Mouse (Mus musculus) layer of hippocampus, adult 6 months (tissue): ENCODE measurements around the gene Olfr522. TPM values are rescaled to one million over a fixed set of nuclear protein-coding genes. Genes with fewer than 3 reads are reported as not detected.

Experiments
- long read RNA-seq, 2 experiments: library from polyadenylated mRNA; unstranded; transcript quantifications; one replicate each; pipeline ENCODE4 v2.0.0; 2019 to 2020
- polyA plus RNA-seq: library from polyadenylated mRNA; unstranded; fragments of <200 nt; fragmentation: Nextera tagmentation; gene quantifications from 2 replicates; pipeline ENCODE4 v1.2.3, GENCODE M21; 2021

Gene Olfr522
- not detected in 2 replicates for polyA plus RNA-seq
- long read RNA-seq, experiment 1 = 0 reads
- long read RNA-seq, experiment 2 = 0 reads

GRCm38 (mm10) chr7:140164664-140165063, at the start of gene Olfr522:
Olfr522 (minus strand) TSS chr7:140164764.

GRCm38 (mm10) chr7:140205864-140206263, 41.3 kb upstream of the Olfr522 start, which contains the start of gene Olfr524:
Olfr524 (minus strand) TSS chr7:140205964.

GRCm38 (mm10) chr7:140172936-140173335, 8.4 kb upstream of the Olfr522 start, which contains the start of gene Olfr523:
Olfr523 (plus strand) TSS chr7:140173217.

GRCm38 (mm10) chr7:140154218-140154927, 10.2 kb downstream of the Olfr522 start, which contains the start of gene Sprn:
Sprn (minus strand) TSS chr7:140154877.

GRCm38 (mm10) chr7:140137135-140138020, 27.2 kb downstream of the Olfr522 start, which contains the start of gene Mtg1:
Mtg1 (plus strand) TSS chr7:140137564.

GRCm38 (mm10) chr7:140116329-140117054, 48.1 kb downstream of the Olfr522 start, which contains the start of gene Echs1:
Echs1 (minus strand) TSS chr7:140116476.

GRCm38 (mm10) chr7:140115583-140116328, 48.8 kb downstream of the Olfr522 start, which contains the start of gene Paox:
Paox (plus strand) TSS chr7:140115799.

Other genes starting within 250 kb of the Olfr522 start
- gene Utf1, start 221.0 kb downstream of the Olfr522 start, polyA plus RNA-seq = not detected in 2 replicates
- gene 6430531B16Rik, start 186.0 kb downstream of the Olfr522 start, polyA plus RNA-seq = 1.6 TPM in 2 replicates
- 0.29 and 0.54 TPM in 2 replicates for gene Adam8, start 172.2 kb downstream of the Olfr522 start, polyA plus RNA-seq
- 40.0 and 45.8 TPM in 2 replicates for gene Zfp511, start 128.4 kb downstream of the Olfr522 start, polyA plus RNA-seq
- 31.6 and 34.4 TPM in 2 replicates for gene Tubgcp2, start 128.1 kb downstream of the Olfr522 start, polyA plus RNA-seq
- not detected in 2 replicates for gene Msx3, start 115.7 kb downstream of the Olfr522 start, polyA plus RNA-seq
- 701 and 786 TPM in 2 replicates for gene Caly, start 82.2 kb downstream of the Olfr522 start, polyA plus RNA-seq
- not detected in 2 replicates for gene Prap1, start 71.4 kb downstream of the Olfr522 start, polyA plus RNA-seq
- gene Fuom, start 62.3 kb downstream of the Olfr522 start, polyA plus RNA-seq = 107 and 108 TPM in 2 replicates
- 3.4 and 4.2 TPM in 2 replicates for gene Paox, start 49.0 kb downstream of the Olfr522 start, polyA plus RNA-seq
- gene Echs1, start 48.3 kb downstream of the Olfr522 start, polyA plus RNA-seq = 139 and 145 TPM in 2 replicates
- gene Mtg1, start 27.2 kb downstream of the Olfr522 start, polyA plus RNA-seq = 46.4 and 48.4 TPM in 2 replicates
- 66.3 and 73.0 TPM in 2 replicates for gene Sprn, start 9.9 kb downstream of the Olfr522 start, polyA plus RNA-seq
- gene Olfr523, start 8.5 kb upstream of the Olfr522 start, polyA plus RNA-seq = not detected in 2 replicates
- gene Olfr524, start 41.2 kb upstream of the Olfr522 start, polyA plus RNA-seq = not detected in 2 replicates
- 0.06 and 0.10 TPM in 2 replicates for gene Cd163l1, start 53.5 kb upstream of the Olfr522 start, polyA plus RNA-seq
- 0.09 TPM in 1 of 2 replicates, not detected in the other for gene 5830411N06Rik, start 82.5 kb upstream of the Olfr522 start, polyA plus RNA-seq
- not detected in 2 replicates for gene Olfr525, start 156.1 kb upstream of the Olfr522 start, polyA plus RNA-seq
- not detected in 2 replicates for gene Olfr527, start 169.3 kb upstream of the Olfr522 start, polyA plus RNA-seq
- not detected in 2 replicates for gene Olfr60, start 196.9 kb upstream of the Olfr522 start, polyA plus RNA-seq
- gene Olfr530, start 211.6 kb upstream of the Olfr522 start, polyA plus RNA-seq = not detected in 2 replicates
- gene Olfr531, start 238.2 kb upstream of the Olfr522 start, polyA plus RNA-seq = not detected in 2 replicates